Mouse (Mus musculus) thymus, postnatal 10 days (tissue): ENCODE data around the gene Psmb9.

ENCODE experiments used
- DNase-seq, 2 experiments: peaks; one replicate each; pipeline ENCODE4 v3.0.0; 2021; ENCODE audit warnings: low spot score in 2 of 2

Psmb9 gene

DNA sequence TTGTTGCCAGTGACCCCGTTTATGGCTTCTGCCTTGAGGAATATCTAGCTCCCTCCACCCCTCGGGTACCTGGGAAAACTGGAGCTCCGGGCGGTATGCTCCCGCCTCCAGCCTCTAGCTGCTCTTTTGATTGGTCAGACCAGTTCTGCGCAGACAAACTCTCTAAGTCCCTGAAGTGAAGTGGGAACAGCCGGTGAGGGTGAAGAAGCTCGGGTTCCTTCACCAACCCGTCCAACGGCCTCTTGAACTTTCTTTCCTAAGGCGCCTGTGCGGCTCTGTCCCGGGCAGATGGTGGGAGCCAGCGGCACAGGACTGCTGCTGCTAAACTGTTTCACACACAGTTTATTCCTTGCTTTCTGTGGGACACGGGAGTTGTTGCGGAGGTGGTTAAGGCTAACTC, 48.1 kb downstream of the Psmb9 start:
- DNase-seq = no peak

DNA sequence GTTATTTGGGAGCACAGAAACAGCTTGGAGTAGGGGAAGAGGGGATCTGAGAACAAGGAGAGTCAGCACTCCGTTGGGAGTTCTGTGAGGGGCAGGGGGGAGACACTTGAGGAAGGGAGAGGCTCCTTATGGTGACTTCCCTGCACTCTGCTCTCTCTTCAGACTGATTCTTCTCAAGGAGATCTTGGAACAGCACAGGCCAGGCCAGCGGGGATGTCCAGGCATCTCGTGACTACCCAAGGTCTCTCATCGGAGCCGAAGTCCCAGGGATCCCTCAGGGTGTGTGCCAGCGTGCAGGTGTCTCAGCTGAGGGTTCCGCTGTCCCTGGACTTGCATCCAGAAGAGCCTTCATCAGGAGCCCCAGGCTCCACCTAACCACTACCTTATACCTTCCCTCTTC, 48.9 kb downstream of the Psmb9 start:
- DNase-seq = no peak

DNA sequence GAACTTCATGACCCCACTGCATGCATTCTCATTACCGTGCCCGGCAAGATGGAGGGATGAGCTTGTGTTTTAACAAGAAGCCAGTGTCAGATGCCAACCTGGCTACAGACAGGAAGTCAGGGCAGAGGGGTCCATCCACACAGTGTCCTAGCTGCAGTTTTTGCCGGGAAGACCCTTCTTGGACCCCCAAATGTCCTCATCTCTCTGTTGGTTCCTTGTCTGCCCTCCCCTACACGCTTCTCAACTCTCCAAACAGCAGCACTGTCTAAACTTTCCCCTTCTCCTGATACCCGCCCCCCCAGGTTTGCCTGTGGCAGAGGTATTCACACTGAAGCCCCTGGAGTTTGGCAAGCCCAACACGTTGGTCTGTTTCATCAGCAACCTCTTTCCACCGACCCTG, 50.0 kb downstream of the Psmb9 start:
- DNase-seq = no peak

DNA sequence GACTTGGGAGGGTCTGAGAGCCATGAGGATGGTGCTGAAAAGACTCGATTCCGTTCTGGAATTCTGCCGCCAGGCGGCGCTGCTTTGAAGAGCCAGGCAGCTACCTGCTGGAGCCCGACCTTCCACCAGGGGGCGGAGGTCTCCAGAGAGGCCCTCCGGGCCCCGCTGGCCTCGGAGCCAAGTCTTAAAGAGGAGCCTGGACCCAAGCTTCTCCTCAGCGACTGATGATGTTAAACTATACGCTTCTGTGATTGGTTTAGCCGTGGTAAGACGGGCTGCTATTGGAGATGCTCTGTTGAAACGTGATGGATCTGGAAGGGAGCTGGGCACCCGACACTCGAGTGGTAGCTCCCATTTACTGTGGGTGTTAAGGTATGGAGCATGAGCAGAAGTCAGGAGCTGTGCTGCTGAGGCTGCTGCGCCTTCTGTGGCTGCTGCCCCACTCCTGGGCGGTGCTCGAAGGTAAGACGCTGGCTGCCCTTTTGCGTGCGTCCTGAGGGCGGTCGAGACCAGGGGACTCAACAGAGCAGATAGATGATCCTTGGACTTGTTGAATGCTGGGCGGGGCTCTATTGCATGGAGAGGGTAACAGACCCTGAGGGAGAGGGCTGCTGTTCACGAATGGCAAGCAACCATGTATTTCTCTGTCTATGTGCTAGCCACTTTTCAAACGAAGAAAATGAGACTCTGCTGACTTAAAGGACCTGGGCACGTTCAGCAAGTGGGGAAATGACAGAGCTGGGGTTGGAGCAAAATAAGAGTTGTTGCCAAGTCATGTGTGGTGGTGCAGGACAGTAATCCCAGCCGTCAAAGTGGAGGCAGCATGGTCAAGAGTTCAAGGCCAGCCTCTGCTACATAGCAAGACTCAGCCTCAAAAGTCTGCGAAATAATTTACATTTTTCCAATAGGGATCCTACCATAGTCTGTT, 52.0 kb downstream of the Psmb9 start:
- DNase-seq = peak; percentile 95 to 100

DNA sequence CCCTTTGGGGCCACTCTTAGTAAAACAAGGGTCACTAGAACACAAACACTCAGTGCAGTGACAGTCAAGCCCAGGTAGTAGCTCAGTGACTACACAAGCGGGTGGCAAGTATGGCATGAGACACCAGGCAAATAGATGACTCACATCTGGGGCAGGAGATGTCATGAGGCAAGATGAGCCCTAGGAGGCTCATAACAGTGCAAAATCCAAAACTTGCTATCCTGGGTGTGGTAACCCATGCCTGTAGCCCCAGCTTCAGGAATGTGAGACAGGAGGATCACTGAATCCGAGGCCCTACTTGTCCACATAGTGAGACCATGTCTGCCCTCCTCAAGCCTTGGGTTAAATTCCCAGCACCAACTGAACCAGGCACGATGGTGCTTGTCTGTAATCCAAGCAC, 53.1 kb downstream of the Psmb9 start:
- no peak for DNase-seq

DNA sequence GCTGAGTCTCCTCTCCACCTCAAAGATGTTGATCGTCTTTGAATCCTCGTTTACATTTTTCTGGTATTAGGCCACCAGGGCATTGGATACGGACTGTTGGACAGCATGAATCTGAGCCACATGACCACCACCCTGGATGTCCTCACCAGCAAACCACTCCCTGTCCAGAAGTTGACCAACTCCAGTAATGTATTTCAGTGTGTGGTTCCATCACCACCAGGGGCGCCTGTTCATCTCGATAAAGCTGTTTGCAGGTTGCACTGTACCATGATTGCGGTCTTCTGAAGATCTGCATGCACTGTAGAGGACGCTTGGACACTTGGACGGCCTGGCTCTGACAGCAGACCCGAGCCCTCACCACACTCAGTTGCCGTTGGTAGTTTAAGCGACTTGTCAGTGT, 54.3 kb downstream of the Psmb9 start:
- no peak for DNase-seq
